Mouse (Mus musculus): ENCODE results near the gene Spsb1.

DNA sequence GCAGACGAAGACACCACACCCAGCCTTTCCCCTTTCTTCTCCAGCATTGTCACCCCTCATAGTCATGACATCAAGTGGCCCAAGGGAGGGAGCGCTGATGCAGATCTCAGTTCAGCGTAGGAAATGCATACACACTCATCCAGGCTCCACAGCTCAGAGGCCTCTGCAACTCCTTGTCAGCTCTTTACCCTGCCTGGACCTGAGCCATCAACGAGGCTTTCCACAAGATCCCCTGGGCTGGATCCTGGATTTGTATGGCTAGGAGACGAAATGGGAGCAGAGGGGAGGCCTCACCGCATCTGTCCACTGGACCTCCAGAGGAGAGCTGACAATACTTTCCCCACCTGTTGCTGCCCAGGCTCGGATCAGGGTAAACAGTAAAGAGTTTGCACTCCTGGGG, 47.2 kb downstream of the Spsb1 start:
- TF ChIP-seq CTCF (conservative IDR thresholded peaks at IDR 0.05 in 1 of 2, IDR thresholded peaks at IDR 0.05 in 1 of 2; ENCODE audit: low read depth in 2 of 2, low read length in 2 of 2) (no peak), BHLHE40 (IDR thresholded peaks at IDR 0.05; ENCODE audit: low read depth, low read length) (no peak), RCOR1 (conservative IDR thresholded peaks at IDR 0.05; ENCODE audit: low read depth, low read length) (no peak)
